Mouse (Mus musculus): ENCODE results near the gene Kank1.

- TF ChIP-seq CTCF (IDR thresholded peaks at IDR 0.05; ENCODE audit: borderline replicate concordance, insufficient read depth, low read length) (no peak), POLR2A (IDR thresholded peaks at IDR 0.05; ENCODE audit: low read depth, low read length) (no peak)
Measured at GRCm38 (mm10) chr19:25400212-25400913, 163.6 kb downstream of the Kank1 start.

Measured in embryonic fibroblast, embryonic 13.5 days (primary cell).